Mouse (Mus musculus) frontal cortex, adult 2 months (tissue): ENCODE measurements at regions not wholly inside any gene's neighbourhood (a gene's known extent, or its start where the extent isn't known, plus 50 kb on each side); places are given as distances from the start of the nearest gene placed in this dataset.
"Not testable (repeated sequence)": the region's sequence is repeated elsewhere in the genome, so short reads cannot be mapped to it uniquely, and the experiment has no call there.

Experiments
- DNase-seq, 2 experiments: peaks; one replicate each; pipeline ENCODE4 v3.0.0; 2022; ENCODE audit warnings: low spot score in 1 of 2; ENCODE audit errors: extremely low spot score in 1 of 2

GRCm38 (mm10) chr7:137957848-137958247 is 439.7 kb downstream of the Tcerg1l start:
- DNase-seq, result no peak

DNA sequence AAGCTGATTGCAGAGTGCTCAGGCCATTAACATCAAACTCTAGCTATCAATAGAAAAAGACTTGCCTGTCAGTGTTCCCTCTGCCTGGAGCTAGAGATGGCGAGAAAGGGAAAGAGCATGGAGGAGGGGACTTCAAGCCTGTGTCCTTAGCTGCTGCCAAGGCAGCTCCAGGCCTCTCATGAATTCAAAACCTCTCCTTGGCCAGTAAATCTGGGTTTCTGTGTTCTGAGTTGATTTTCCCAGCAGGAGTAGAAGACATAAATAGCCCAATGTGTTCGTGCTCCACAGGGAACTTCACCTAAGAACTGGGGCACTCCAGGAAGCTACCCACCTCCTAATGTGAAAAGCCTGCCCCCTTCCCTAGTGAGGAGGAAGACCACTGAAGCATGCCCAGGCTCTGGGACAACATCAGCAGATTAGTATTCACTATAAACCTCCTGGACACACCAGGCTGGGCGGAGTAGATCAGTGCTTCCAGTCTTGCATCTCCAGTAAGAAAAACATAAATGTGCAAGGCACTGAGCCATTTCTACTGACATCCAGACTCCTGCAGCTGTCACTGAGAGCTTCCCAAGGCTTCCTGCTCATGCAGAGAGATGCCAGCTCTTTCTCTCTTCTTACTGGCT is 433.9 kb downstream of the Tcerg1l start:
- DNase-seq, result peak; percentile 9 to 40

DNA sequence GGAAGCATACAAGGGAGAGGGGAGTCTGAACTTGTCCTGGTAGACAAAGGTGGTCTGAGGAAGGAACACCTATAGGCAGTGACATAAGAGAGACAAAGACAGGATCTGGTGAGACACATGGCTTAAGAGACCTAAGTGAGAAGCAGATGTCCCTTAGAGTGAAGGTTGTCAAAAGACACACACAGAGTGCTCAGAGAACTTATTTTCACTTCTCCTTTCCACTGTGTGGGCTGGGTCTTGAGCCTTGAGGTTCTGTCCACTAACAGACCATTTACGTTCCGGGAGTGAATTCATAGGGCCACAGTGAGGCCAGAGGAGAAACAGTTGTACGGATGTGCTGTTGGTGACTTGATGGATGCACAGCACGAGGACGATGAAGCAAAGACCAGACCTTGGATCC is 422.8 kb downstream of the Tcerg1l start:
- DNase-seq, result no peak

- DNase-seq, result peak in 1 of 2 experiments; percentile 9
These were observed 420.0 kb downstream of the Tcerg1l start for GRCm38 (mm10) chr7:137977527-137977926.

- DNase-seq, result no peak
These were observed 418.2 kb downstream of the Tcerg1l start for GRCm38 (mm10) chr7:137979361-137979760.

DNA sequence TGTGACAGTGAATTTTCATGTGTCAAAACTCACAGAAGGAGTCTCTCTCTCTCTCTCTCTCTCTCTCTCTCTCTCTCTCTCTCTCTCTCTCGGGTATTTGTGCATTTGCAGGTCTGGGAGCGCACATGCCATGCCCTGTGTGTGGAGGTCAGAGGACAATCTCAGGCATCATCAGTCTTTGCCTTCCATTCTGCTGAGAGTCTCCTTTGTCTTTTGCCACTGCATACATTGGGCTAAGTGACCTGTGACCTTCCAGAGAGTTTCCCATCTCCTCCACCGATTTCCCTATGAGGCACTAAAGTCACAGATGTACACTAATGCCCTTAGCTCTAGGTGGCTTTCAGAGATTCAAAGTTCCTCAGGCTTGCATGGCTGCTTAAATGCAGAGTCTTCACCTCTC is 391.7 kb downstream of the Tcerg1l start:
- no peak for DNase-seq

DNA sequence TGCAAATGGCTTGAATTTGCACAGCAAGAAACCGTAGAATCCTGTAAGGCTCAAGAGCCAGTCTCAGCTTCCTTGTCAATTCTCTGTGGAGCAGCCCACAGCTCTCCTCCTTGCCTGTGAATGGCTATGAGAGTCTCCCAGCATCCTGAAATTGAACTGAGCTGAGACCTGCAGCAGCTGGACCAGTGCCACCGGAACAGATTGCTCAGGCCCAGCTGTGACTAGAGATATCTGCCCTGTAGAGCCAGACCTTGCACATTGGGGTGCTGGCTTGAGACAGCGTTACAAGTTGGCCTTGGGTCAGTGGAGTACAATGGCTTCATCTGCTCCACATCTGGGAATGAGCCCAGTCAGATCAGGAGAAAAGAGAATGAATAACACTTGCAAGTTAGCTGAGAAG is 390.6 kb downstream of the Tcerg1l start:
- DNase-seq, result no peak

DNA sequence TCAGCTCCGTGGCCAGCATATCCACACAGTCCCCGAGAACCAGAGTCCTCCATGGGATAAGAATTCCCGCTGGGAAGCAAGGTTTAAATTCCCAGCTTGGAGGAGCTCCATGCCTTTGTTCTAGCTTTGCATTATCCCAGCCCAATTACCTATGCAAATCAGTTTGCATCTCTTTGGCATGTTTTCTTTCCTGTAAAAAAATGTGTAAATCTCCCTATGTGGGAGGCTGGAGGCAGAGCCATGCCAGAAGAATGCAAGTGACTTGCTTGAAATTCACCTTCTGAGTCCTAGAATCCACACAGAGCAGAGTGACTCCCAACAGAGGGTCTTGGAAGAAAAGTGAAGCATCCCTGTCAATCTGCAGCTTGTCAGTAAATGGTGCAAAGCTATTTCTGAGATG is 388.9 kb downstream of the Tcerg1l start:
- DNase-seq, result peak in 1 of 2 experiments; percentile 35

GRCm38 (mm10) chr7:138024021-138024420 is 373.5 kb downstream of the Tcerg1l start:
- not testable (repeated sequence) for DNase-seq

DNA sequence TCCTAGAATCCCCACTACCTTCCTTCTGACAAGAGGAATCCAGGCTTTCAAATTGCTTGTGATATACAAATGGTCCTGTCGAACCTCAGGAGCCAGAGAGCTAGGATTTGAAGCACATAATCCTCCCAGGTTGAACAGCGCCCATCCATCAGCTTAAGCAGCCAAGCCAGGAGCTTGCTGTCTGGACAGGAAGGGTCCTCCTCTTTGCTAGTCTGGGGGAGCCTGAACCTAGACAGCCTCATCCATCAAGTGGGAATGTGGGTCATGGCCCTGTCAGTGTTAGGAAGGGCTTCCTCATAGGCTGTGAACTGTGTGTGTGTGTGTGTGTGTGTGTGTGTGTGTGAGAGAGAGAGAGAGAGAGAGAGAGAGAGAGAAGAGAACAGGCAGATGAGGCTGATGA is 345.8 kb downstream of the Tcerg1l start:
- no peak for DNase-seq

- DNase-seq, result no peak
These were observed 342.8 kb downstream of the Tcerg1l start for GRCm38 (mm10) chr7:138054756-138055155.

DNA sequence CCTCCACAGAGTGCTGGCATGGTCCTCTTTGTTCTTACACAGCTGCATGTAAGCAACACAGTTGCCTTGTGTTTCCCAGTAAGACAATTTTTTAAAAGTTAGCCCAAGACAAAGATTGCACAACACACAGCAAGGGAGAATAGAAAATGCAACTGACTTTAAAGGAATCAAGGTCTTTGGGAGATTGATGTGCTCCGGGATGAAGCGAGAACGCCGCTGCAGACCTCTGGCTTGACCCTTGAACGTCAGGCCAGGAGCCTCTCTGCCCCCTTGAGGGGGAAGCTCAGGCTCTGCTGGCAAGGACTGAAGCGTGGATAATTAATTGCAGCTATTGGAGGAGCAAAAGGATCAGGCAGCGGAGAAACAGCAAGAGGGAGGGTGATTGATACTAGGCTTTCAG is 336.4 kb downstream of the Tcerg1l start:
- DNase-seq, result no peak

- DNase-seq, result no peak
These were observed 330.6 kb downstream of the Tcerg1l start for GRCm38 (mm10) chr7:138066921-138067320.

- no peak for DNase-seq
These were observed 322.3 kb downstream of the Tcerg1l start for GRCm38 (mm10) chr7:138075231-138075630.

DNA sequence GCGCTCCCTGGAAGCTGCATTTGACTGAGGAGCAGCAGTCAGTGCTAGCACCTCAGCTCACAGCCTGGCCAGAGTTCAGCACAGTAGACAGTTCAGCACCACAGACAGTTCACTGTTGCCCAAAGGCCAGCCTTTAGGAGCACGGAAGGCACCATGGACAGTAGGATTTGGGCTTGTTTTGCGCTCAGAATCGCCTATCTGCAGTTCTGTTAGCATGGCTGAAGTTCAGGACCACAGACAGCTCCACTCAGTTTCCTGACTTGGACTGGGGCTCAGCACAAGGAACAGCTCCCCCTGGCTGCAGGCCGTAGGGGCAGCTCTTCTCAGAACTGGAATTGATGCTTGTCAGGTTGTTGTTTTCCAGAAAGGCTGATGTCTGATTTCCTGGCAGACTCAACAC is 313.6 kb downstream of the Tcerg1l start:
- peak; percentile 17 to 72 for DNase-seq

DNA sequence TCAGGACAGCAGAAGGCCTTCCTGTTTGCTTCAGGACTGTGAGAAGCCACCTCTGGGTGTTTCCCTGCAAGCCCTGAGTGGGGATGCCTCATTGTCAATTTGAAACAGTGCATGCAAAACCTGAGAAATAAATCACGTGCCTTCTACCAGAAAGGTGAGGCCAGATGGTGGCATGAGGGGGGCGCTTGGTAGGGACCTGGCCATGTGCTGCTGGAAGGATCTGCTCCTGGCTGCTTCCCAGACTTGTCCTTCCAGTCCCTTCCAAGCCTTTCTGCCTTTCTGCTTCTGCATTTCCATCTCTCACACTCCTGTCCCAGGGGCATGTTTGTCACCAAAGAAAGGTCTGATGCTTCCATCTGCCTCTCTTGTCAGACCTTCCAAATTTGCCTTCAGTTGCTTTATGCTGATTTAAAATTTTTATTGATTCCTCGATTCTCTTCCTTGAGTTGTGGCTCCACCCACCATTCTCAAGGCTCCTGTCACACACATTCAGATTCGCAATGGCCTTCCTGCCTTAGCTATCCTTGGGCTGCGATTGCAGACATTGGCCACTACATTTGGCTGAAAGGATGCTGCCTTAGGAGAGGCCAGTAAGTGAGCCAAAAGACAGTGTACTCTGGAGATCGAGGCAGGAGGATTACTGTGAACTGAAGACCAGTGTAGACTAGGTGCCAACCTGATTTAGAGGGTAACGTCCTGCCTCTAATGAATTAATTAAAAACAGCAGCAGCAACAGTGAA is 289.9 kb downstream of the Tcerg1l start:
- DNase-seq, result no peak

DNA sequence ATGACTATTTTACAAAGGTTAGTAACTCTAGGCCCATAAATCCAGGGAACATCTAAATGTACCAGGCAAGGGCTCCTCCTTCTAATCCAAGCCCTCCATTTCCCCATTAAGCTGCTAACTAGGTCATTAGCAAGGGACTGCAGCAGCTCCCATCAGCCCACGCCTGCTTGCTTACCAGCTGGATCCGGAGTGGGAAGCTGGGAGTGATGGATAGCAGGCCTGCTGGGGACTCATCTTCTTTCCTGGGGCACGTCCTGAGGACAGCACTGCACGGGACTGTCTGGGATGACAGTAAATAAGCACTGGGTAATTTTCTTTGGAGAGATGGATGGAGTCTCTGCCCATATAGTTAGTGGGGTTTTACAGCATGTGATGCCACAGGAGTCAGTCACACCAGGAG is 276.0 kb downstream of the Tcerg1l start:
- DNase-seq, result peak in 1 of 2 experiments; percentile 20

- DNase-seq, result no peak
These were observed 267.8 kb downstream of the Tcerg1l start for GRCm38 (mm10) chr7:138129701-138130100.

GRCm38 (mm10) chr7:138133427-138133826 is 264.1 kb downstream of the Tcerg1l start:
- DNase-seq, result no peak

DNA sequence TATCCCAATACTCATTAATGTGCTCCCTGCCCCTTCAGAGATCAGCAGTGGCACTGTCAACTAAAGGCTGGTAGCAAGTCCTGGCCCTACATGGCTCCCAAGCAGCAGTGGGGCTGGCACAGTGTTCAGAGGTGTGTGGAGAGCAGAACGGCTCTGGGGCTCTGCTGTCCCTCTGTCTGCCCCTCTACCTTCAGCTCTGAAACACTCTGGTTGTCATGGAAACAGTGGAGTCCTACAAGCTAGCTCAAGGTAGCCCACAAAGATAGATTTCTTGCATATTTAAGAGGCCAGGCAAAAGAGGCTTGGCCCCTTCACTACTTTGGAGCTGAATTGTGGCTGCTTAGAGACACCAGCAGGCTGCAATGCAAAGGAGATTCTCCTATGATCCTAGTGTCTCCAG is 259.6 kb downstream of the Tcerg1l start:
- no peak for DNase-seq

GRCm38 (mm10) chr7:138139766-138140165 is 257.8 kb downstream of the Tcerg1l start:
- no peak for DNase-seq

DNA sequence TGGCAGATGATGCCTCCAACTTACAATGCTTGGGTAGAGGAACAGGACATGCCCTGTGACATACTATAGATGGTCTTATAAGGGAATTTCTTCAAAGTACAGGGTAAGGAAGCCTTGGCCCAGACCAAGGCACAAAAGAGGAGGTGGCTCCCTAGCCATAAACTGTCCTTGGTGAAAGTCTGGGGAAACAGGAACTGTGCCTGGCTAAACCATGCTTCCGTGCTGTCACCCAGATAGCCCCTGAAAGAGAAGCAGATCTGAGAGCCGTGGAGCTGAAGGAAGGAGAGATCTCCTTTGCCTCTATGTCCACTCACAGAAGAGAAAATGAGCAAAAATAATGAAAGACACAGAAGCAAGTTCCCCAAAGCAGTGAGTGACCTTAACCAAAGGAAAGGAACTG is 248.0 kb downstream of the Tcerg1l start:
- DNase-seq, result no peak
